Mouse (Mus musculus): ENCODE measurements around the gene Cd4.
"Not testable (repeated sequence)": the region's sequence is repeated elsewhere in the genome, so short reads cannot be mapped to it uniquely, and the experiment has no call there.

The Cd4 gene

DNA sequence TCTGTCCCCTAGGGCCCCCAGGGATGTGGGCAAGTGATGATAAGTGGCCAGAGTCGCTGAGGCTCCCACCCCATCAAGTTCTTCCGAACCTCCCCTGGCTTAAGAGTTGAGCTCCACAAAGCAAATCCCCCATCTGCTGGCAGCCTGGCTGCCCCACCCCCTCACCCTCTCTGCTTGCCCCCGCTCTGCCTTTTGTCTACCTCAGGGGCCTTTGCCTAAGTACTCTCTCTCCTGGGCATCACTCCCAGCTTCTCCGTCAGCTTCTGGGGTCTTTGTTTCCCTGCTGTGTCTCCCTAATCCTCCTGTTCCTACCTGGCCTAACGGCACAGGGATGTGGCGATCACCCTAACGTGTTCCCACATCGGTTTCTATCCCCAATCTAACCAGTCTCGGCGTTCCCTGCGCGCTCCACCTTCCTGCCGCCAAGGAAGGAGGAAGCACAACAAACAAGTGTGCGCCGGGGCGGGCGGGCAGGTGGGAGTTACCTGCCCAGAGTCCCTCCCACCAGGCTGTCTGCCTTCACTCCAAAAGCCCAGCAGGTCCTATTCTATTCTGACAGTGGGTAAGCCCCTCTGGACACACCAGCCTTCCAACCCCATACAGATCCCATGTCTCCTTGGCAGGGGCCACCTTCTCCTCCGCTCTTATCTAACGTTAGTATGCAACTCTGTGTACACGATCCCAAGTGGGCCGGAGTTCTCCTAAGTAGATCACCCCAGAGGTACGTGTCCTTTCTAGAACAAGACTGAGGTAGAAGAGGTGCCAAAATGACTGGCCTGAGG, 27.3 kb upstream of the Cd4 start:
- no peak for DNase-seq (ENCODE audit: low spot score)

DNA sequence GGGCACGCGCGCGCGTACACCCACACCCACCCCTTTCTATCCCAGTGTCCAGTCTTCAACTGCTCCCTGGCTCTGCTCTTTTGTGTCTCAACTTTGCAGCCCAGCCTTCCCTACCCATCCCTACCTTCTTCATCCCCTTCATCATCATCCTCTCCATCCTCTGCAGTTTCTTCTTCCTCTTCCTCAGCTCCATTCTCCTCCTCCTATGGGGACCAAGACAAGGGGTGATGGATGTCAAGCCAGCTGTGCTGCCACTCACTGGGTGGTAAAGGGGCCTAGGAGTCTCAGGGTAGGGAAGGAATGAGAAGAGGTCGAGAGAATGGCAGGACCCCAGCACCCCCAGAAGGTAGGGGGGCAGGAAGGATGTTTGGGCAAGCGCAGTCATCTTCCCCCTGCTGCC, 26.5 kb upstream of the Cd4 start:
- no peak for DNase-seq (ENCODE audit: low spot score)

DNA sequence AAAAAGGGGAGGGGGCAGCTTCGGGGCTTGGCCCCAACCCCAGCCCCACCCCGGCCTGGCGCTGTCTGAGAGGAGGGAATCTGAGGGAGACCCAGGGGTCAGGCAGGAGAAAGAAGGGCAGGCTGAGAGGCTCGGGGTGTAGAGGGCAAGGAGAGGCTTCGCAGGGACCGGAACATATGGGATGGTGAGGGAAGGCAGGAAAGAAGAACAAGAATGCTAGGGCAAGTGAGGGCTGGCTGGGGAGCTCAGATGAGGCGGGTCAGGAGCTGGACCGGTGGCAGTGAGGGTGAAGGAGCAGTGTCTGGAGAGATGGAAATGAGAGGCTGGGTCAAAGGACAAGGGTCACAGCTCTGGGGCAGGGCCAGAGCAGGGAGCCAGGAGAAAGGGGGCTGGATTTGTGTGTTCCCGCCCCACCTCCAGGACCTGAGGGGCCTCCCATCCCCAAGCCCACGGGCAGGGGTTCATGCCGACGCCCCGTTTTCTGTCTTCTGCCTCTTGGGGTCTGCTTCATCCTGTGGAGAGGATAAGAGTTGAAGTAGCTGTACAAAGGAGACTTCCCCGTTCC, 25.8 kb upstream of the Cd4 start:
- DNase-seq (ENCODE audit: low spot score): no peak

DNA sequence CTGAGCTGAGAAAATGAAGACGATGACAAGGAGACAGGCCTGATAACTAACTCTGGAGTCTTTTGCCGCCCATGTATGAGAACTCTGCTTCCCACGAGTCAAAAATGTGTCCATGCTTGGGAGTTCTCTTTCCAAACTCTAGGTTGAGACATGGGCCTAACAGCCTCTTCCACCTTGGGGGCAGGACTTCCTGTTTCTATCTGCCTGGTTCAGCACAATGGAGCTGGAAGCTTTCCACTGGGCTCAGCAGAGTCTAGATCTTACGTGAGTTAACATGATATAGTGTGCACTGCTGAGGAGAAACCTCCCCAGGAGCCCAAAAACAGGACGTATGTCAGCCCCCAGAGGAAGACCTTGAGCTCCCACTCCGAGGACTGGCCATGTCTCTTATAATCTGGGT, 25.2 kb upstream of the Cd4 start:
- no peak for DNase-seq (ENCODE audit: low spot score)

DNA sequence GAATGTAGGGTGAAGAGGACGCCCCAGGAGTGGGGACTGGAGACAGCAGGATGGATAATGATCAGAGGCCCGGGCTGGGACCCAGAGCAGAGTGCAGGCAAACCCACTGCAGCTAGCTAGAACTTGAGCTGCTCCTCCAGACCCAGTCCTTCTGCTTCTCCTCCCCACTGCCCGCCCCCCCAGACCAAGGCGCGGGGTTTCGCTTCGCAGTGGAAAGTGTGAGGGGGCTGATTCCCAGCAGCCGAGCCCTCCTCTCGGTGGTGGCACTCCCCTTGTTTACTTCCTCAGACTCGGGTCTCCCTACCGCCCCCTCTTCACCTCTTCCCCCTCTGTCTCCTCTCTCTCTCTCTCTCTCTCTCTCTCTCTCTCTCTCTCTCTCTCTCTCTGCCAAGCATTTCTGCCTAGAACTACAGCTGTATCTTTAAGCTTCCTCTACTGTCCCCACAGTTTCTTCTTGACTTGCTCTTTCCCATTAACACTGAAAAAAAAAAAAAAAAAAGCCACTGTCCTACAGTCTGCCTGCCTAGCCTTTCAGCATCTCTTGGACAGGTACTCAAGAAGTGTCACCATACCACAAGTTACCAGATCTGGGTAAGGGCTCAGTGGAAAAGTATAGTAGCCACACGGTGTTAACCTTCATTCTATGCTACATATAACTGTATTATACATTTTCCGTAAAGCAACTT, 23.7 kb upstream of the Cd4 start, which contains the start of gene Lag3:
Gene Lag3, minus strand, starts transcription at position 173 of the 686 bp plus-strand sequence.
- DNase-seq (ENCODE audit: low spot score): no peak

DNA sequence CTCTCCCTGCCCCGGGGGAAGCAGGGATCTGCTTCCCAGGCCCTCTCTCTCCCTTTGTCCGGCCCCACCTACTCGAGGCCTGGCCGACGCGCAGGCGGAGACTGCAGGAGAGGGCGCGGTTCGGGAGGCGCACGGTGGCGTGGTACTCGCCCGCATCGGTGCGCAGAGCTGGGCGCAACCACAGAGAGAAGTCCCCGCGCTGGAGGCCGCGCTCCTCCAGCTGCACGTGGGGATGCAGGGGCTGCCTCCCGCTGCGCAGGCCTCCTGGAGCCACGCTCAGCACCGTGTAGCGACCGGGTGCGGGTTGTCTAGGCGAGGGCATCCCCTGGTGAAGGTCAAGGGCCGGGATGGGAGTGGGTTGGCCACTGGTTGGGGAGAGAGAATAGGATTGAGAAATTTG, 22.0 kb upstream of the Cd4 start:
- no peak for DNase-seq (ENCODE audit: low spot score)

DNA sequence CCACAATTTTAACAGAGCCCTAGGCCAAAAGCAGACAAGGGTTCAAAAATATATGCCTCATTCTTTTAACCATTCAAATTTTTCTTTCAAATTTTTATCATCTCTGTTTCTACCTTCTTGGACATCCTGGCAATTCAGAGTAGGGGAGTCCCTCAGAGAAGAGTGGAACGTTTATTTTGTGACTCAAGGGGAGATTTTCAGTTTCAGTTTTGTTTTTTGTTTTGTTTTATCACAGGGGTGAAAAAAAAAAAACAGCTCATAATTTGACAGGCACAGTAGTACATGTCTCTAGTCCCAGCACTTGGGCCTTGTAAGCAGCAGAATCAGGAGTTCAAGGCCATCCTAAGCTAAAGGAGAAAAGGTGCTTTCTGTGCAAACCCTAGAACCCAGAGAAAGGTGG, 19.7 kb upstream of the Cd4 start:
- DNase-seq (ENCODE audit: low spot score): no peak

DNA sequence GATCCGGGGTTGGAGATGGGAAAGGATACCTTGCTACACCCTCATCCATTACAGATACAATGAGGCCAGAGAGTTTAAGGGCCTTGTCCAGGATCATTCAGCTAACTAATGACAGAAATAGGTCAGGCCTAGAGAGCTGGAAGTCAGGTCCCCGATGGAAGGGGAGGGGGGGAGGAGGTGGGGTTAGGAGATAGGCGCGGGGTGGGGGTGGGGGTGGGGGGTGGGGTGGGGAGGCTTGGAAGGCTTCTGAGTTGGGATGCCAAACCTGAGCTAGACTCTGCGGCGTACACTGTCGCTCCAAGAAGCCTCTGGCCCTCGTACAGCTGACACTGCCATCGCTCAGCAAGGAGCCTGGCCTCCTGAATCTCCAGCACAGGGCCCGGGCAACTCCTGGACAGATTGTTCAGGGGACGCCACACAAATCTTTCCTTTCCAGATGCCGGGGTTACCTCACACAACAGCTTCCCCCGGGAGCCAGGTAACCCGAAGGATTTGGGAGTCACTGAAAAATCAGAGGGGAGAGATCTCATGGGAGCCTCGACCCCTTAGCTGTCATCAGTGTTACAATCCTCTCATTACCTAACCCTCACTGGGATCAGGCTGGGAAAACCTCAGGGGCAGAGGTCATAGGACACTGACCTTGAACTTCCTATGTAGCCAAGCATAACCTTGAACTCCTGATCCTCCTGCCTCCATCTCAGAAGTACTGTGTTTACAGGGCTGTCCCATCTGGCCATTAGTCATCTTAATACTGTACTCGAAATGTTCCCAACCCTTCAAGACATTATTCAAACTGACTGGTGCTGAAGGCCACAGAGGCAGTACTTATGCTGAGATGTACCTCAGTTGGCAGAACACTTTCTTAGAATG, 17.2 kb upstream of the Cd4 start:
- no peak for DNase-seq (ENCODE audit: low spot score)

DNA sequence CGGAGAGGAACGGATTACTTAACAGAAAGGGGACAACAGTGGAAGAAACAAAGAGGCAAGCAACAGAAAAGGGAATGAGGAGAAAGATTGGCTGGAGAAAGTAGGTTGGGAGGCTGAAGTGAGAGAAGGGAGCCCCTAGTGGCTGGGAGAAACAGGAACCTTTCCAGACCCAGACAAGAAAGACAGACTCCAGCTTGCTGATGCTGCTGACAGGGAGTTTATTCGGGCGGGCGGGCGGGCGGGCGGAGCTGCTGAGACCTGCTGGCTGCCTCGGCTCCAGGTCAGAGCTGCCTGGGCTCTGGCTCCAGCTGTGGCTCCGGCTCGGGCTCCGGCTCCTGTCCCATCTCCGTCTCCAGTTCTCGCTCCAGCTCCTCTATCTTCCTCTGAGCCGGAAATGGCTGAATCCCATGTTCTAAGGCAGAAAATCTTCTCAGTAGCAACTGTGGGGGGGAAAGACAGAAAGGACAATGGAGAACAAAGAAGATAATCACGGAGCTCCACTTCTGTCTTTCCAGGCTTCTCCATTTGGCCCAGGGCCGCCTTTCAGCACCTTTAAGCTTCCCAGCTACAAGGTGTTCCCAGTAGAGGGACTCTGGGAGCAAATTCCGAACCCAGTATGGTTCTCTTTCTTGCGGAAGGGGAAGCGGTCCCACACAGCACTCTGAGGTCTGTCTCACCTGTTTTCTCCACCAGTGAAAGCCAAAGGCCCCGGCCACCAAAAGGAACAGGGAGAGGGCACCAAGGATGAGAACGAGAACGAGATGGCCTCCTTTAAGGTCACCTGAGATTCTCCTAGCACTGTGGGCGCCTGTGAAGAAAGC, 16.4 kb upstream of the Cd4 start:
- peak; percentile 95 for DNase-seq (ENCODE audit: low spot score)

DNA sequence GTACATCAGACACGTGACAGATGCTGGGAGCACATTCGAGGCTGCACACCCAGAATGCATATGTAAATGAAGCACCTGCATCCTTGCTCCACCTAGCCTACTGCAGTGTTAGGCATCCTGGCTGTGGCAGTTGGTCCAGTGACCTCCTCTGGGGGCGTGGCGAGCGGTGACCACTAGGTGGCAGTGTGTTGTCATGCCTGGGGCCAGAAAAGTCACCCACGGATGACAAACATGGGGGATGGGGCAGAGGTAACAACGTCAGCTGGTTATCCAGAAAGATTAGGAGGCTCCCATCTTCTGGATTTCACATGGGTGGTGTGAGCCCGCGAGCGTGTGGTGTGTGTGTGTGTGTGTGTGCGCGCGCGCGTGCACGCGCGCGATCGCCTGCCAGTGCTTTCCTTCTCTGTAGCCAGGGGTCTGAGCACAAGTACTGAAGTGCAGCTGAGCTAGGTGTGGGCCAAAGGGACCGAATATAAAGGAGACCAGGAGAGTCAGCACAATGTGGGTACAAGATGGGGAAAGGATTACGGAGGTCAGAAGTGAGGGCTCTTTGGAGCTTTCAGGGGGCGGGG, 15.6 kb upstream of the Cd4 start:
- DNase-seq (ENCODE audit: low spot score): peak; percentile 98

DNA sequence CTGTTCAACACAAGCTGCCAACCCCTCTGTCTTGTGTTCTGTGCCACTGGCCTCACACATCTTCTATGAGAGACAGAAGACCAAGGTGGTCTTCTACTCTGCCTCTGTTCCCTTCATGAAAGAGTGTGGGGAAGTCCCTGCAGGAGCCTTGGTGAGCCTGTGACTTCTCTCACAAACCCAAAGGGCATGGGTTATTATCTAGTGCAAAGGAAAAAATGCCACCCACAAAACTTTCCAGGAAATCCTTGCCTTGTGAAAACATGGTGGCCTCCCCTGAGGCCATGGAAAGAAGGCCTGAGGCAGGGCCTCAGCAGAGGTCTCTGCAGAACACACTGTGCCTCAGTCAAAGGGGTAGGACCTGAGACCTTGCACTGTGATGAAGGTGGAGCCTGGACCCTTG, 13.8 kb upstream of the Cd4 start:
- DNase-seq (ENCODE audit: low spot score): peak; percentile 49

DNA sequence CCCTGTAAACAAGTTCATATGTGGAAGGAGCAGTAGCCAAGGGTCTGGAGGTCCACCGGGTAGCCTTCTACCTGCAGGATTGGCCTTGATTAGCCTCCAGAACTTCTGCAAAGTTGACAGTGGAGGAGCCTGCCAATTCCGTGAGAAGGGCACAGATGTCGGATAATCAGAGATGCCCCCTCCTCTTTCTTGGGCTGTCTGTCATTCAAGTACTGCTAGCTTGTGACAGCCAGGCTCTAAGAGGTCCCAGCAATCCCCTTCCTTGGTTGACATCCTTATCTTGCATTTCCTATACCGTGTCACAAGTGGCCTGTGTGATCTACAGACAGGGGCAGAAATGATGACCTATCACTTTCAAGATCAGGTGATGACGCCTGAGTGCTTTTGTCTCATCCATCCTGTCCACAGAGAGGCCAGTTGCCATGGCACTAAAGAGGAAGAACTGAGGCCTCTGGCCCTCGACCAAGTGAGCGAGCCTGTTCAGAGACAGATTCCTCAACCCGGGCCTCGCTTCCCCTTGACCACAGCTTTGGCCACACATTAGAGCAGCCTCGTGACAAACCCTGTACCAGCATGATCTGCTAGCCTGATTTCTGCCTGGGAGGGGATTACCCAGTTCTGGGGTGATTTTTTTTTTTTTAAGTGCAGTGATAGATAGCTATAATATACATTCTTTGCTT, 12.9 kb upstream of the Cd4 start:
- DNase-seq (ENCODE audit: low spot score): no peak

DNA sequence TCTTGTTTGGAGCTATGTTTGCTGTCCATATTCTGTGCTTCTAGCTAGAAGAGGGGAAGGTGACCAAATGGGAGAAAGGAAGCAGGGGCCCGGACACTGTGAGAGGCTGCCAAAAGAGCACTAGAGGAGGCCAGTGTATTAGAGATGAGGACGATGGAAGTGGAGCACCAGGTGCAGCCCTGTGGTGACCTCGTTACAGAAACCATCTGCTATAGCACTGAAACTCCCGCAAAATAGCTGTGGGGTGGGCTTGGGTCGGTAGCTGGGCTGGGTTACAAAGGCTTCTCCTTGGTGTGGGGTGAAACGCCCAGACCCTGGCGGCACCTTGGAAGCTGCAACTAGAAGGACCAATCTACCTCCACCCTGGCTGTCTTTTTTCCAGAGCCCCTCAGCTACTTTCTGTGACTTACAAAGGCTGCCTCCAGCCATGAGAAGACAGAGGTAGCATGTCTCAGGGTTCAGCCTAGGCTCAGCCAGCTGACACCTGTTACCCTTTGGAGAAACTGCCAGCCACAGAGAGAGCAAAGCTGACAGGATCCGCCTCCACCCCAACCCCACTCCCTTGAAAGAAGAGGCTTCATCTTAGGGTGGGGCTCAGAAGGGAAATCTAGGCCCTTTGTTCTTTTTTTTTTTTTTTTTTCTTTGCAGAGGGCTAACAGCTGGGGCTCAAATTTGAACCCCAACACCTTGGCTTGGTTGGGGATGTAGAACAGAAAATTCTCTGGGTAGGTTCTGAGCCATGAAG, 12.2 kb upstream of the Cd4 start:
- DNase-seq (ENCODE audit: low spot score): no peak

DNA sequence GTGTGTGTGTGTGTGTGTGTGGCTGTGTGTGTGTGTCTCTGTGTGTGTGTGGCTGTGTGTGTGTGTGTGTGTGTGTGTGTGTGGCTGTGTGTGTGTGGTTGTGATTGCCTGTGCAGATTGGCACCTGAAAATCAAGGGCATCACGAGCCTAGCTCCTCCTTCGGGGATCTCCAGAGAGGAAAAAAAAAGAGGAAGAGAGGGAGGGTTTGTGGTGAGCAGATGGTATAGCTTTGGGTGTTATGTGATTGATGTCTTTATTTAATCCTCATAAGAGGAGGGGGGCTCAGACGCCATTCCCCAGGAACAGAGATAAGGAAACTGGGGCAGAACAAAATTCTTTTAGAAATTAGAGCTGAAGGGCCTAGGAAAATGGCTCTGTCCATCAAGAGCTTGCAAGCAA, 10.3 kb upstream of the Cd4 start:
- DNase-seq (ENCODE audit: low spot score): no peak

DNA sequence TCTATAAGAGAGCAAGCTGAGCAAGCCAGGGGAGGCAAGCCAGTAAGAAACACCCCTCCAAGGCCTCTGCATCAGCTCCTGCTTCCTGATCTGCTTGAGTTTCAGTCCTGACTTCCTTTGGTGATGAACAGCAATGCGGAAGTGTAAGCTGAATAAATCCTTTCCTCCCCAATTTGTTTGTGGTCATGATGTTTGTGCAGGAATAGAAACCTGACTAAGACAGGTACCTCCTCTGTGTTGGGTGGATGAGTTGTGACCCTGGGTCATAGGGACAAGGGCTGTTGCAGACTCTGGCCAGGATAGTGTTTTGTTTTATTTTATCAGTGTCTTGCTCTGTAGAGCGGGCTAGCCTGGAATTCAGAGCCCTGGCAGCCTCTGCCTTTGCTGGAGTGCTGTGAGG, 6.1 kb upstream of the Cd4 start:
- not testable (repeated sequence) for DNase-seq (ENCODE audit: low spot score)

DNA sequence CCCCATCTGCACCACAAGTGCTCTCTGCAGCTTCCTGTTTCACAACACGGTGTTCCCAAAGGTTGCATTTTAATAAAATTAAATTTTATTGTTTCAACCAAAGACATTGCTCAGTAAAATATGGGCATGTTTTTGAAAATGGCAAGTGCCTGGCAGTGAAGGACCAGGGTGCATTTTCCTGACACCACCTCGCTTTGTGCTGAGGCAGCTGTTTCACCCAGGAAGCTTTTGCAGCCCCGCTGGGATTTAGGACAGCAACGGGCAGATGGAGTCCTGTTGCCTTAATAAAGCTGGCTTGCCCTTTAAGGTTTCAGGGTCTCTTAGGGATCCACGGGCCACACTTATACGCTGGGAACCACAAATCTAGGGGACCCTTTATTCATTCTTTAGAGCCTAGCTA, 3.0 kb upstream of the Cd4 start:
- DNase-seq (ENCODE audit: low spot score): no peak

DNA sequence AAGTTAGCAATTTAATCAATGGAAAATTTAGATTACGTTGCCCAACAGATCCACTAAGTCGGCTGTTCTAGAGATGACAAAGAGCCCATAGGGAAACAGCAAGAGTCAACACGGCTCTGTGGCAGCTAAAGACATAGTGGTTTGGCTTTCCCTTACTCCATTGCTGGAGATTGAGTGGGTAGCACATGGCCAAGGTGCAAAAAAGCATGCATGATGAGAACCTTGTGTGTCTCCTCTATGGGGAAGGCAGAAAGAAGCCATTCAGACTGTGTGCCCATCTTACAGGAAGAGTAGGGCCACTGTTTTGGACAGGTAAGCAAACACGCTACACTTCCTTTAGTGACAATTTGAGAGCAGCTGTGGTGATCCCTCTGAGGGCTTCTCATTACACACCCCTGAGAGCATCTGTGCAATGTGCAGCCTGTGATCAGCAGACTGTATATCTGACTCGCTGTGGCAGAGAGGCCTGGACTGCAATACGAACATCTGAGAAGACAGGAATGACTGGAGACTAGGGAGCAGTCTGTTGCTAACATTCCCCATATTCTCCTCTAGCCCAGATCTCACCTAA, 619 bp upstream of the Cd4 start:
- no peak for DNase-seq (ENCODE audit: low spot score)

DNA sequence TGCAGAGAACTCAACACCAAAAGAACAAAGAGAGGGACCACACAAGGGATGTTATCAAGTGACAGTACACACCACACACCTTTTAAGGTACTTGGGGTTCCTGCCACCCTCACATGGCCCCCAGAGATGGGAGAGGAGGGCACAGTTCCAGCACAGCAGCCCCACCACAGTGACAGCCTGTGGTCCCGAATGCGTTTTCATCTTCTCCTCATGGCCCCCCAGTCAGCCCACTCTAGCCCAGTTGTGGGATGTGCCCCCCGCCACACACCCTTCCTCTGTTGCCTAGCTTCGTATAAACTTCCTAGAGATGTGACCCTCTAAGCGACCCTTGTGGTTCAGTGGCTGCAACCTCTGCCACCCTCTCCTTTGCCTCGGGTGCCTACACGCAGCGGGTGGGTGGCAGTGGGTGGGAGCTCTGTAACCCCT, 2.1 kb downstream of the Cd4 start:
- DNase-seq (ENCODE audit: low spot score): no peak

DNA sequence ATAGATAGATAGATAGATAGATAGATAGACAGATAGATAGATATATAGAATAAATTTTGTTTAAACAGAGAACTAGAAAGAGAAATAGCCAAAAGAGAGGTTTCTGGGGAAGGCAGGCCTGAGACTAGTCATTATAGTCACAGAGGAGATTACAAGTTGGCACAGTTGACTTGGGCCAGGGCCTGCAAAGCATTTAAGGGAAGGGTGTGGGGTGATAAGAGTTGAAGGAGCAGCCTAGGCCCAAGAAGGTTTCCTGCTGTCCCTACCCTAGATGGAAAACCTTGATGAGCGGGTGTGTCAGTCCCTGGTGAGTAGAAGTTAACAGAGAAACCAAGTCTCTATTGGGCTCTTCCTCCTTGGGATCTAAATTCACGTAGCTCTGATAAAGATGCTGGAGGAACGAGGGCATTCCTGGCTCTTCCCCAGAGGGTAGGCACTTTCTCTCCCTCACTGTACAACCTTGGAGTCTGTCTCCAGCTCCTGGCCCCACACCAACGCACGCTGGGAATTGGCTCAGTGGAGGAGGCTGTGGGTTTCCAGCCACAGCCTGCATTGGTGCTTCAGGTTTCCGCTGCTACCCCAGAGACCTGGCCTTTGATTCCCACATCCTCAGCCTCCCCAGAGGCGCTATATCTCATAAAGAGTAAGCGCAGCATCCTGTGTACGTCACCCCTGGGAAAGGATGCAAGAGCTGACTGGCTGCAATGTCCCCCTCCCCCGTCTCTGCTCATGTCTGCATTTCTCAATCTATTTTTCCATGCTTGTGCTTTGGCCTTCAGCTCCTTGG, 3.1 kb downstream of the Cd4 start:
- DNase-seq (ENCODE audit: low spot score): no peak

Measured in adipocyte (in vitro differentiated cells).